Mouse (Mus musculus): ENCODE results near the gene Tinf2.

DNA sequence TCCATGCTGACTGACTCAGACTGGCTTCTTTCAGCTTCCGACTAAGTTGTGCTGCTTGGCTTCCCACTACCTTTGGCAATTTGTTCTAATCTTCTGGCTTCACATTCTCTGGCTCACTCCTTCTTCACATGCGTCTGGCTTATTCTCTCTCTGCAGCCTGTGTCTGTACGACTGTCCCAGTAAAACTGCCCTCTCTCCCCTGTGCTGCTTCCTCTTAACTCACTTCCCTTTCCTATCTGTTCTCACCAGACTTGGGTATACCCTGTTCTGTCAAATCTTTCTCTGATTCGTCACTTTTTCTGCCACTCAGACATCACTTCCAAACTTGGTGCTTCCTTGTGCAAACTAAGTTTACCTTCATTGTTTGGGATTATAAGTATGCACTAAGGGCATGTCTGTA is 15.6 kb upstream of the Tinf2 start:
- no peak for TF ChIP-seq POLR2A (IDR thresholded peaks at IDR 0.05; ENCODE audit: control insufficient read depth, low read depth, low read length)
- no peak for TF ChIP-seq CTCF (IDR thresholded peaks at IDR 0.05; ENCODE audit: control insufficient read depth, insufficient read depth, insufficient replicate concordance, low read depth, low read length)

All from testis, adult 2 months (tissue).